Mouse (Mus musculus): ENCODE measurements around the gene Ubap1. TPM values are rescaled to one million over a fixed set of nuclear protein-coding genes. Genes with fewer than 3 reads are reported as not detected.

The Ubap1 gene
- polyA plus RNA-seq, 1 experiment from 2014 or later, result 53.6 TPM

GRCm38 (mm10) chr4:41407353-41407752 is 58.6 kb downstream of the Ubap1 start:
- Histone ChIP-seq H3K4me1 (ENCODE audit: control insufficient read depth, insufficient read depth, low read length) (no peaks in the 10 kb centered on the region), H3K4me2 (replicated peaks; ENCODE audit: low read depth, low read length) (no peak overlapping the region), H3K4me3 (ENCODE audit: low read depth, low read length) (no peak overlapping the region), H3K9me3 (ENCODE audit: control insufficient read depth, low read depth, low read length) (no peaks in the 10 kb centered on the region), H3K36me3 (ENCODE audit: control insufficient read depth, insufficient read depth, low read length) (0 out of 2 replicates have a peak, but pooled peaks cover 3% of the 10 kb centered on the region), H3K27me3 (ENCODE audit: control insufficient read depth, insufficient read depth, low read length) (no peaks in the 10 kb centered on the region), H3K9ac (replicated peaks; ENCODE audit: low read depth, low read length) (no peak overlapping the region), H3K27ac (ENCODE audit: low read length) (no peak overlapping the region)
- ATAC-seq (ENCODE audit: insufficient number of reproducible peaks, insufficient read depth, low FRiP score, low read depth), result no peak
- 94% methylated on average over 2 of the region's 2 CpGs for WGBS

GRCm38 (mm10) chr4:41409341-41409740 is 60.5 kb downstream of the Ubap1 start:
- Histone ChIP-seq H3K4me2 (replicated peaks; ENCODE audit: low read depth, low read length) (no peak overlapping the region), H3K27ac (ENCODE audit: low read length) (no peak overlapping the region), H3K36me3 (ENCODE audit: control insufficient read depth, insufficient read depth, low read length) (no peaks in the 10 kb centered on the region), H3K9ac (replicated peaks; ENCODE audit: low read depth, low read length) (no peak overlapping the region), H3K9me3 (ENCODE audit: control insufficient read depth, low read depth, low read length) (no peaks in the 10 kb centered on the region), H3K27me3 (ENCODE audit: control insufficient read depth, insufficient read depth, low read length) (no peaks in the 10 kb centered on the region), H3K4me3 (ENCODE audit: low read depth, low read length) (no peak overlapping the region), H3K4me1 (ENCODE audit: control insufficient read depth, insufficient read depth, low read length) (no peaks in the 10 kb centered on the region)
- no peak for ATAC-seq (ENCODE audit: insufficient number of reproducible peaks, insufficient read depth, low FRiP score, low read depth)
- WGBS, result 95% methylated on average over 1 of the region's 1 CpGs

DNA sequence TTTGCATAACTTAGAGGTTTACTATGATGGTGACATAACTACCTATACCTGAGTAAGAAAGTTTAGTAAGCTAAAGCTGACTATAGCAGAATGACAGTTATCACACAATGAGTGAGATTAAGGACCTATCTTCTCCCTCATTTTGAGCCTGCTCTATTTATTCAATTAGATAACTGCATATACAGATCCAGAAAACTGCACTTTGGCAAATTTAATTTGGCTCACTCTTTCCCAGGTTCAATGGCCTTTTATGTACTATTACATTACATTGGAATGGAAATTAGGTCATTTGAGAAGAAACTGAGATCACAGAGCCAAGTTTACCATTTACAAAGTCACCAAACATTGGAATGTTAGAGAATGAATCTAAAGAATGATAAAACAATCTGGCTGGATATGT is 68.2 kb downstream of the Ubap1 start:
- no peak overlapping the region for H3K4me3 ChIP-seq (ENCODE audit: low read depth, low read length)
- no peak overlapping the region for H3K9ac ChIP-seq (replicated peaks; ENCODE audit: low read depth, low read length)
- H3K36me3 ChIP-seq (ENCODE audit: control insufficient read depth, insufficient read depth, low read length), result no peaks in the 10 kb centered on the region
- no peak overlapping the region for H3K4me2 ChIP-seq (replicated peaks; ENCODE audit: low read depth, low read length)
- no peak for ATAC-seq (ENCODE audit: insufficient number of reproducible peaks, insufficient read depth, low FRiP score, low read depth)
- H3K27me3 ChIP-seq (ENCODE audit: control insufficient read depth, insufficient read depth, low read length), result no peaks in the 10 kb centered on the region
- H3K4me1 ChIP-seq (ENCODE audit: control insufficient read depth, insufficient read depth, low read length), result no peaks in the 10 kb centered on the region
- H3K9me3 ChIP-seq (ENCODE audit: control insufficient read depth, low read depth, low read length), result no peaks in the 10 kb centered on the region
- no peak overlapping the region for H3K27ac ChIP-seq (ENCODE audit: low read length)

DNA sequence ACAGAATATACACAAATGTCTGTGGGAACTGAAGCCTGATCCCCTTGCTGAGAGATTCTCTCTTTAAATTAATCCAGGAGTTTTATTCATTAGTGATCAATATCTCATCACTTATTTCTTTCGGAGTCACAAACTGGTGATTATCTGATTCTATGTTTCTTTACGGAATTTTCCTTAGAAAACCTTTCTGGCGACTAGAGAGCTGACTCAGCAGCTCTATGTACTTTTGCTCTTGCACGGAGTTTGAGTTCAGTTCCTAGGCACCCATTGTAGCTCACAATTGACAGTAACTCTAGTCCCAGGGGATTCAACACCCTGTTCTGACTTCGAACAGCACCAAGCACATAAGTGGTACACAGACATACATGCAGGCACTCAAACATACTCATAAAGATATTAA is 90.1 kb downstream of the Ubap1 start:
- no peak overlapping the region for H3K4me2 ChIP-seq (replicated peaks; ENCODE audit: low read depth, low read length)
- no peak overlapping the region for H3K9ac ChIP-seq (replicated peaks; ENCODE audit: low read depth, low read length)
- H3K27ac ChIP-seq (ENCODE audit: low read length), result no peak overlapping the region
- no peak for ATAC-seq (ENCODE audit: insufficient number of reproducible peaks, insufficient read depth, low FRiP score, low read depth)
- H3K27me3 ChIP-seq (ENCODE audit: control insufficient read depth, insufficient read depth, low read length), result no peaks in the 10 kb centered on the region
- no peaks in the 10 kb centered on the region for H3K9me3 ChIP-seq (ENCODE audit: control insufficient read depth, low read depth, low read length)
- H3K4me3 ChIP-seq (ENCODE audit: low read depth, low read length), result no peak overlapping the region
- WGBS, result 87% methylated on average over 5 of the region's 5 CpGs
- H3K36me3 ChIP-seq (ENCODE audit: control insufficient read depth, insufficient read depth, low read length), result no peaks in the 10 kb centered on the region
- no peaks in the 10 kb centered on the region for H3K4me1 ChIP-seq (ENCODE audit: control insufficient read depth, insufficient read depth, low read length)

Other genes with a start within 250 kb of the Ubap1 start
- gene Nol6, start 224.5 kb upstream of the Ubap1 start, polyA plus RNA-seq (2014; fragmentation: Nextera tagmentation; extraction: Ambion mirVana), result 22.5 and 26.1 TPM in 2 replicates
- gene Ube2r2, start 213.3 kb upstream of the Ubap1 start, polyA plus RNA-seq (2014; fragmentation: Nextera tagmentation; extraction: Ambion mirVana), result 85.7 and 87.5 TPM in 2 replicates
- gene Ubap2, start 73.9 kb upstream of the Ubap1 start, polyA plus RNA-seq (2014; fragmentation: Nextera tagmentation; extraction: Ambion mirVana), result 59.9 and 61.3 TPM in 2 replicates
- 40.0 and 41.6 TPM in 2 replicates for gene Dcaf12, start 34.1 kb upstream of the Ubap1 start, polyA plus RNA-seq (2014; fragmentation: Nextera tagmentation; extraction: Ambion mirVana)
- gene Kif24, start 115.9 kb downstream of the Ubap1 start, polyA plus RNA-seq (2014; fragmentation: Nextera tagmentation; extraction: Ambion mirVana), result 7.4 and 8.0 TPM in 2 replicates
- 47.7 and 50.6 TPM in 2 replicates for gene Nudt2, start 116.2 kb downstream of the Ubap1 start, polyA plus RNA-seq (2014; fragmentation: Nextera tagmentation; extraction: Ambion mirVana)
- gene AI464131, start 154.1 kb downstream of the Ubap1 start, polyA plus RNA-seq (2014; fragmentation: Nextera tagmentation; extraction: Ambion mirVana), result 4.6 and 4.8 TPM in 2 replicates
- 0.98 and 1.8 TPM in 2 replicates for gene 1110017D15Rik, start 168.3 kb downstream of the Ubap1 start, polyA plus RNA-seq (2014; fragmentation: Nextera tagmentation; extraction: Ambion mirVana)
- gene Fam219a, start 220.5 kb downstream of the Ubap1 start, polyA plus RNA-seq (2014; fragmentation: Nextera tagmentation; extraction: Ambion mirVana), result 3.9 and 4.0 TPM in 2 replicates
- gene Dnaic1, start 220.8 kb downstream of the Ubap1 start, polyA plus RNA-seq (2014; fragmentation: Nextera tagmentation; extraction: Ambion mirVana), result 4.8 TPM in 2 replicates